Mouse (Mus musculus) erythroblast, embryonic 14.5 days (primary cell): ENCODE data around the gene Stx4a.

ENCODE experiments used
- GATA1 ChIP-seq: IDR thresholded peaks from 2 replicates; pipeline ENCODE4 v1.6.1; 2012; ENCODE audit warnings: low read length, inconsistent platforms, mixed read lengths
- TAL1 ChIP-seq: IDR thresholded peaks from 3 replicates; pipeline ENCODE4 v1.6.1; 2012; ENCODE audit warnings: low read length, inconsistent platforms, mixed read lengths

DNA sequence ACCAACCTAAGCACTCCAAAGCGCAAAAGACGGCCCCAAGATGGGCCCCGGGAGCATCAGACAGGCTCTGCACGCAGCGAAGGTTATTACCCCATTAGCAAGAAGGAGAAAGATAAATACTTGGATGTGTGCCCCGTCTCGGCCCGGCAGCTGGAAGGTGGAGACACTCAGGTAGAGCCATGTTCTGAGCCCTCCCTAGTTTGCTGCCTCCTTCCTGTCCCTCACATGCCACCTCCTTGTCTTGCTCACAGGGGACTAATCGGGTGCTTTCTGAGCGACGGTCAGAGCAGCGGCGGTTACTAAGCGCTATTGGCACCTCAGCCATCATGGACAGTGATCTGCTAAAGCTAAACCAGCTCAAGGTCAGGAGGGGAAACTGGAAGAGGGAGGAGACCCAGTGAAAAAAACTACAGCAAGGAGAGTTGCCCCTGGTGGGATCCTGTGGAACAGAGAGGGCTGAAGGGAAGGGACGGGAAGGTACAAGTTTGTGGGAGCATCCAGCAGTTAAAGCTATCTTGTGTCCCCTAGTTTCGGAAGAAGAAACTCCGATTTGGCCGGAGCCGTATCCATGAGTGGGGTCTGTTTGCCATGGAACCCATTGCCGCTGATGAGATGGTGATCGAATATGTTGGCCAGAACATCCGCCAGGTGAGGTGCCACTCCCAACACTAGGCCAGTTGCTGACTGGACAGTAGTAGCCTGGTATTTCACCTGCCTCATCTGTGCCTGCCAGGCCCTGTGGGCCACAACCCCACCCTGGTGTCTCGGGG lies 26.8 kb upstream of the Stx4a start:
- TF ChIP-seq GATA1 = no peak
- TF ChIP-seq TAL1 = no peak
